Mouse (Mus musculus): ENCODE results near the gene Srp68.

DNA sequence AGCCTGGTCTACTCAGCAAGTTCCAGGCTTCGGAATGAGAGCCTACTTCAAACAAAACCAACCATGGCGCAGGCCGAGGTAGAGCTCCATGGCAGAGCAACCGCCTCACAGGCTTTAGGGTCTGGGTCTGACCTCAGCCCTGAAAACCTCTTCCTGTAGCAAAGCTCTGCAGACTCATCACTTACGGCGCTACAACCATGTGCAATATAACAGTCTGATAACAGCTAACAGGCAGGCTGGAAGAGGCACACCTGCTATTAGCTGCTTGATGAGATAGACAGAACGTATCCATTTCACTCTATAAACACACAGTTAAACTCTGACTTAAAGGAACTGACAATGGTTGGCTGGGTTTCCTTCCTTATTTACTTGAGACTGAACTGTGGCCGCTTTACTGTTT lies 14.6 kb downstream of the Srp68 start:
- TF ChIP-seq CEBPB (IDR thresholded peaks at IDR 0.05; ENCODE audit: insufficient read depth, poor library complexity, severe bottlenecking) (no peak), POLR2A (IDR thresholded peaks at IDR 0.05; ENCODE audit: insufficient read length, low read depth) (no peak)
